Mouse (Mus musculus): Measurements from ENCODE around the gene E2f7.

E2f7 gene

DNA sequence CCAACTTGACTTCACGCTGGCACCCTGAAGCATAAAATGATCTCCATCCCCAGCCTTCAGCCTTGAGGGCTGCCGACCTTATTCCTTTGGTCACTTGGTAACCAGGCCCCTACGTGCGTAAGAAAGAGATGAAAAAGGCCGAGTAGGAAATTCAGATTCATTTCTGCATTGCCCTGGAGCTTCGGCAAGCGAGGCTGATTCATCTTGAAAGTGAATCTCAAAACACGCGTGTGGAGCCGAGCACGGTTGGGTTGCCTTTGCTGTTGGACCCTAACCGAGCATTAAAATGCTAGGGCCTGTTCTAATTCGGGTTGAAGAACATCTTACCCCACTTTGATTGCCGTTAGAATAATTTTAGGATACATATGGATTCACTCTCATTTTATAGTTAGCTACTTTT, 28.6 kb downstream of the E2f7 start:
- no peak for DNase-seq (ENCODE audit: low read depth, low spot score)

GRCm38 (mm10) chr10:110781772-110782171, 36.5 kb downstream of the E2f7 start:
- peak; percentile 68 for DNase-seq (ENCODE audit: low read depth, low spot score)

DNA sequence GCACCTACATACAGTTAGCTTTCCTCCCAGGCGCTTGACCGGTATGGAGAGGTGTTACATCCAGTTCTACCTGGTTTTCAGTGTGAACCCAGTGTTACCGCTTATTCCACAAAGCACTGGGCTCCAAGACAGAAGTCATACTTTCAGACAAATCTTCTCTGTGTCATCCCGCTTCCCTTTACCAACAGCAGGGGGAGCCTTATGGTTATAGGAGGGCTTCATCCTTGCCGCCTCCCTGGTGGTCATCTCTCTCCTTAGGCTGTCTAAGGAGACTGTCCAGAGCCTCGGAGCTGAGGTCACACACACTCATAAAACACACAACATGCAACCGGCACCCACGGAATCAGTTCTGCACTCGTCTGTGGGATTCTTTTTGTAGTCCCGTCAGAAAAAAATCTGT, 37.4 kb downstream of the E2f7 start:
- peak; percentile 74 for DNase-seq (ENCODE audit: low read depth, low spot score)

DNA sequence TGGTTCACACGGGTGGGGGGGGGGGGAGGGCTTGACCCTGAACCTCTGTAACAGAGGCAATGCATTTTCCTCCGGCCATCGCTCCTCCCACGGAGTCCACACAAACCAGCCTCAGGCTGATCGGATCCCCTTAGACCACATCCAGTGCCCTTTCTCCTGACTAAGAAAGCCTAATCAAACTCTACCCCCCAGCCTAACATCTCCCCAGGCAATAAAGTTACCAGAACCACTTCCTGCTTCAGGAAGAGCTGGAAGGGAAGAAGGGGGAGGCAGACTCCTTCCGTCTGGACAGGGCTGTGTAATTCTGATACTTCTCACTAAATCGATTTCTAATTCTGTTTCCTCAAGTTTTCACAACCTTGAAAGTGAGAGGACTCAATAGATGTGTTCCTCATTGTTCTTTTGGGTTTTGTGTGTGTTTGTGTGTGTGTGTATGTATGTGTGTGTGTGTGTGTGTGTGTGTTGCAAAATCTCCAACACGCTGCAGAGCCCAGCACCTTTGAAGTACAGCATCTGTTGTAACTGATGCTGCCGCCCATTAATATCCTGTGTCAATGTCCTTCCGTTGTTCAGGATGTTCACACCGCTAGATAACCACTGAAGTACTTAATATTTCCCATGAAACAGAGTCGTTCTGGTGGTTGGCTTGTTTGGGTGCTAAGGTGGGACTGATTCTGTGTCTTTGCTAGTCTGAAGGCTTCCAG, 43.0 kb downstream of the E2f7 start:
- DNase-seq (ENCODE audit: low read depth, low spot score): no peak

DNA sequence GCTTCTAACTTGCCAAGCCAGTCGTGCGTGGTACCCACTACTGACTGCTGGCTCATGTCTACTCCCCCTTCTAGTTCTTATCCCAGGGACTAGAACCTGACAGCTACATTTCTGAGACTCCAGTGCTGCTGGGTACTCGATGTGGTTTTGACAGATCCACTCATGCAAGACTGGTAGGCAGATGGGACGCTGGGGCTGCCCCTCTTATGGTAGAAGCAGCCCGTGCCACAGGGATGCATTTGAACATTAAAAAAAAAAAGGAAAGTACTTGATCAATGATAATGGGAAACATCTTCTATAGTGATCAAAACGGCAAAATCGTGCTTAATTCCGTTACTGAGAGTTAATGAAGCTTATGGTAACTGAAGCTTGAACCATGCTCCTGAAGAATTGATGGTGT, 44.4 kb downstream of the E2f7 start:
- no peak for DNase-seq (ENCODE audit: low read depth, low spot score)

DNA sequence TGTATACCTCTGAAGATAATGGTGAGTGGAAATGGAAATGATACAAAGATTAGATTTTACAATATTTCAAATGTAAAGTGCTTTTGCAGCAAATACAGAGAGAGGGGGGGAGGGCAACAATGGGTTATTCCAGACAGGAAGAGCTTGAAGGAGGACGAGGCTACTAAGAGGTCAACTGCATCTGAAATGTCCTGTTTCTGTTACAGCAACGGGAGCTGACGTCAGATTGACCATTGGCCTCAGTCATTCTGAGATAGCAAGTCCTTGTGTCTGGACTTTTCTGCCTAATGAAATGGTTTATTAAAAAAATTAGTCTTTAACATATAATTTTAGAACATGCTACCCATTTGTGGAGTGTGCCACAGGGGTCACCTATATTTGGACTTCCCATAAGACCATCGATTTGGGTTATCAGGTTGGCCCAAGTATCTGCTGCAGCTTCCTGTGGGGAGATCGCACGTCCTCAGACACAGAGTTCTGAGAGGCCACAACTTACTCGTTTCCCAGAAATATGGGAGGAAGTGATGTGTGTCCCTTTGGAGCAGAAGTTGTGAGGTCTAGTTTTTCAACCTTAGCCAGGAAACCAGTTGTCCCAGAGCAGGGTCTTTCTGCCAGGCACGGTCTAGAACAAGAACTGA, 48.0 kb downstream of the E2f7 start:
- no peak for DNase-seq (ENCODE audit: low read depth, low spot score)

- peak; percentile 79 for DNase-seq (ENCODE audit: low read depth, low spot score)
These were observed 49.4 kb downstream of the E2f7 start for GRCm38 (mm10) chr10:110794564-110795205.

DNA sequence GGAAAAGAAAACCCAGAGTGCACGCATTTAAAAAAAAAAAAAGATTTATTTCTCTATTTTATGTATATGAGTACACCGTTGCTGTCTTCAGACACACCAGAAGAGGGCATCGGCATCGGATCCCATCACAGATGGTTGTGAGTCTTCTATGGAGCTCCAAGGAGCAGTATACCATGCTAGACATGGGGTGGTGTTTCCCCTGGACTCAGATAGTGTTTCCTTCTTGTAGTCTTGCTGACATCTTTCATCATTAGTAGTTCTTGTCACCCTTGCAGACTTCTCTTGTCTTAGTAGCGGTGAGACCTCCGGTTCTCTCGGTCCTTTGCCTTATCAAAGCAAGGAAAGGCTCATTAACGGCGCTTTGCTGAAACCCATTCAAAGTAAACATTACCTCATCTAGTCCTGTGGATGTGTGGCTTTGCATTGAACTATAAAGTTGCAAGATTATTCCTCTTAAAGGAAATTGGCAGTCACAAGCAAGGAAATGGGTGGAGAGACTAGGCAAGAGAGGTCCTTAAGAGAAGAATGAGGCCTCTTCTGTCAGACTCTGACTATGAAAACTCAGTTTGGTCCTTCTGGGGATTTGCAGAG, 50.1 kb downstream of the E2f7 start:
- DNase-seq (ENCODE audit: low read depth, low spot score): no peak

DNA sequence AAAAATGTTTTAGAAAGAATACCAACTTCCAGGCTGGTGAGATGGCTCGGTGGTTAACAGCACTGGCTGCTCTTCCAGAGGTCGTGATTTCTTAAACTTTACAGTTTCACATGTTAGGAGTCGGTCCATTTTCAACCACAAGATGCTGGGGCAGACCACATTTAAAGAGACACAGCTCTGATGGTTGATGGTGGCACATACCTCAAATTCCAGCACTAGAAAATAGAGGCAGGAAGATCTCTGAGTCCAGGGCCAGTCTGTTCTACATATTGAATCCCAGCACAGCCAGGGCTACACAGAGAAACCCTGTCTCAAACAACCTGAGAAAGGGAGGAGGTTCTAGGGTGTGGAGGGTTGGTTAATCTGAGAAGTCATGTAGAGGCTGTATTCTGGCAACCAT, 56.1 kb downstream of the E2f7 start:
- no peak for DNase-seq (ENCODE audit: low read depth, low spot score)

GRCm38 (mm10) chr10:110804279-110805024, 59.2 kb downstream of the E2f7 start:
- DNase-seq (ENCODE audit: low read depth, low spot score): no peak

DNA sequence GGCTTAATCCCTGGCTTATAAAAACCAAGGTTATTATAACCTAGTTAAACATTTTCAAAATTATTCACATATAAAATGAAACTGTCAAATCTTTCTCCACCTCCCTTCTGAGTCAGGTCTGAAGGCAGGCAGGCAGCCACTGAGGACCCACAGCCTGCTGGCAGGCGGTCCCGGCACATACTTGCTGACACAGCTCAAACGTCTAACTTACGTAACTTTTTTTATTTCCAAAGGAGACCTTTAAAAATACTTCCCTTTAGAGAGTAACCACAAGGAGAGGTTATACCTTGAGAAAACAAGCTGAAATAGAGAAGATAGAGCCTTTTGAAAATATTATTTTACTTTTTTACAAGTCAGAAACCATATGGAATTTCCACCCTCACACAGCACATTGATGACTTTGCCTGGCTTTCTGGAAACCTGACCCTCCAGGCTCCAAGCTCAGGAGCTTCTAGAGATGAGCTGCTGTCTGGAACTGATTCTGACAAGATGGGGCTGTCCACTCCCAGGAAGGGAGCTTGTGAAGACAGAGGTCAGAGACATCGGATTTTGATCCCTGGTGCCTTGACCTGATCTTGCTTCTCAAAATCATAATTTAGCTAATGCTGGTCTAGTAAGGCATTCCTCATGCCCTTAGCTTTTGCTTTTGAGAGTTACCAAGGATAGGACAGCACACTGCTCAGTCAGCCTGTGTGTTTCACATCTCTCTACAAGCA, 59.9 kb downstream of the E2f7 start:
- no peak for DNase-seq (ENCODE audit: low read depth, low spot score)

DNA sequence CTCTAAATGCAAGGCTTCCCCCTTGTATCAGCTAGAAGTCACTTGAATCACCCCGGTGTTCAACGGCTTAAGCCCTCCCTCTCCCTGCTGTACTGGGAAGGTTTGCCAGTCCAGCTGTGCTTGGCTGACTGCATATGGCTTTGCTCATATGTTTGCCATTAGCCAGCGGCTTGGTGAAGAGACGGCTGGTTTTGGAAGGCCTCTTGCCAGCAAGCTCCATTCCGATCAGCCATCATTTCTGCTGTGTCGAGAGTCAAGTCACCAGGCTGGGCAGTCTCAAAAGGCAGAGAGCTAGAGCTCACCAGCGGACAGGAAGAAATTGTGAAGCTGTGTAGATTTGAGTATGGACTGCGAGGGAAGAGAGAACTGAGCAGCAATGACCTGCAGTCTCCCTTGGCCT, 61.2 kb downstream of the E2f7 start:
- DNase-seq (ENCODE audit: low read depth, low spot score): no peak

GRCm38 (mm10) chr10:110810528-110810927, 65.3 kb downstream of the E2f7 start:
- DNase-seq (ENCODE audit: low read depth, low spot score): no peak

- DNase-seq (ENCODE audit: low read depth, low spot score): no peak
These were observed 66.1 kb downstream of the E2f7 start for GRCm38 (mm10) chr10:110811209-110811861.

DNA sequence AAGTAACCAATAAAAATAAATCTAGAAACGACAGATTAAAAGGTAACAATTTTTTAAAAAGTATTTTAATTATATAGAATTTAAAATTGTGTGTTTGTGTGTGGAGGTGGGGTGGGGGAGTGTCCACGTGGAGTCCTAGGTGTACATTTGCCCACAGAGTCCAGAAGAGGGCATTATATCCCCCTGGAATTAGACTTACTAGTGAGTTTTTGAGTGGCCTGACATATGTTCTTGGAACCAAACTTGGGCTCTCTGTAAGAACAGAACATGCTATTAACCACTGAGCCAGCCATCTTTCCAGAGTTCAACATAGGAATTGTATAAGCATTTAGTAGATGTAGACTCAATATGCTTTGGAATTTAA, 66.6 kb downstream of the E2f7 start:
- no peak for DNase-seq (ENCODE audit: low read depth, low spot score)

GRCm38 (mm10) chr10:110821139-110821538, 75.9 kb downstream of the E2f7 start:
- DNase-seq (ENCODE audit: low read depth, low spot score): no peak

- DNase-seq (ENCODE audit: low read depth, low spot score): no peak
These were observed 76.5 kb downstream of the E2f7 start for GRCm38 (mm10) chr10:110821692-110822091.

- DNase-seq (ENCODE audit: low read depth, low spot score): no peak
These were observed 87.1 kb downstream of the E2f7 start for GRCm38 (mm10) chr10:110832336-110832735.

DNA sequence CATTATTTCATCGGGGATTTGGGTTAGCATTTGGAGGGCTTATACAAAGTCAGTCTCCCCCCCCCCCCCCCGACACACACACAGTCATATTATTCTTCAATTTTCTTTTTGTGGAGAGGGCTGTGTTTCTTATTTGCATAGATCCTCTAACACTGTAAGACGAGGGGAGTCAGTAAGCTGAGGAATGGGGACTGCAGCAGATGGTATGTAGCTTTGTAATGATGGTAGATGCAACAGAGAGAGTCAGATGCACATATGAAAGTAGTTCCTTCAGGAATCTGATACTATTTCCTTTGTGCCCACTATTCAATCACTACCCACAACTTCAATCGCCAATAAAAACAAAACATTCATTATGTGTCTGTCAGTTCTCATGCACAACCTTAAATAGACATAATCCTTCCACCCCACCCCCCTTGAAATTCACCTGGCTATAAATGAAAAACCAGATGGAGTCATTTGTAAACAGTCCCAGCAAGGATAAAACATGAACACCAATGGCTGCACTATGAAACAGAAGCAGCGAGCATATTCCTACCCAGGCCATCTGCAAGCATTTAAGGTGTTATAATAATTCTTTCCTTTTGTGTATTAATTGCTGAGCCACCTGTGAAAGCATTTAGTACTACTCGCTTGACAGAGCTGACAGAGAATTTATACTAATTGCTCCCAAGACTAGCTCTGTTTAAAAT, 90.0 kb downstream of the E2f7 start:
- DNase-seq (ENCODE audit: low read depth, low spot score): no peak

Data from ZHBTc4 (cell line).